Mouse (Mus musculus) left cerebral cortex, postnatal 25 days (tissue): Measurements from ENCODE around the gene Iqcd. TPM values are rescaled to one million over a fixed set of nuclear protein-coding genes. Genes with fewer than 3 reads are reported as not detected.

ENCODE experiments used
- DNase-seq, 2 experiments: peaks; one replicate each; pipeline ENCODE4 v3.0.0; 2022; ENCODE audit warnings: low spot score in 2 of 2, mixed read lengths in 1 of 2
- intact Hi-C: fragments of 180-260 bp; cut with DNase I; formaldehyde crosslinking; loops from one replicate; pipeline ENCODE4 v1.15.1; 2025
- total RNA-seq, 2 experiments: library from RNA; stranded (reverse); gene quantifications; 2 replicates each; pipeline ENCODE4 v1.2.3; 2021

Iqcd gene
- total RNA-seq, 2 experiments from 2014 or later: 0.32 to 0.48 TPM

GRCm38 (mm10) chr5:120648569-120649373 is 60.0 kb downstream of the Iqcd start, which contains the start of gene Rasal1:
Gene Rasal1 (plus strand): TSS chr5:120648812.
- DNase-seq: peak; percentile 78 to 92
- intact Hi-C loops: loop anchor here (1.0 to 2.0 kb wide), 2 partner anchors 8 to 28 kb away; no protein-coding TSS in a partner anchor

DNA sequence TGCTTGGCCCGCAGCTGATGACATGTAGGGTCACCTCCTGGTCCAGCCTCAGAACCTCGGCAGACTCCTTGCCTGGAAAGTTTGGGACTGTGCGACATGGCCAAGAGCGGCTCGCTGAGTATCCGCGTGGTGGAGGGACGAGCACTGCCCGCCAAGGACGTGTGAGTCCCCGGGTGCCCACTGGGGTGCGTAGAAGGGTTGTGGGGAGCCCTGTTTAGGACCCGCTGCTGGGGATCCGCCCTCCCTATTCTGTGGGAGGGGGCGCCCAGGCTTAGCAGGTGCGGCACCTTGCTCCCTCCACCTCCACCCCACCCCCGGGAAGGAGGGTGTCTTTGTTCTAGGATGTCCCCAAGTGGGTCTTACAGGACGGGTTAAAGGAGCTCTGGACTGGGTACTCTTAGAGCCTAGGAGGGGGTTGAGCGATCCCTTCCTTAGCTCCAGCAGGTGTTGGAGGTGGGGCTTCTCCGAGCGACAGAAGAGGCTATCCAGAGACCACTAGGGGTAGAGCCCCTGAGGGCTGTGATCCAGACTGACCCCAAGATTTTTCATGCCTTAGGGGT is 60.6 kb downstream of the Iqcd start:
- intact Hi-C loops: loop anchor here (2.0 kb wide), 1 partner anchor 29 kb away; no protein-coding TSS in a partner anchor
- DNase-seq: no peak

GRCm38 (mm10) chr5:120649938-120650337 is 61.1 kb downstream of the Iqcd start:
- DNase-seq: no peak
- intact Hi-C loops: loop anchor here (2.0 kb wide), 1 partner anchor 29 kb away; no protein-coding TSS in a partner anchor

DNA sequence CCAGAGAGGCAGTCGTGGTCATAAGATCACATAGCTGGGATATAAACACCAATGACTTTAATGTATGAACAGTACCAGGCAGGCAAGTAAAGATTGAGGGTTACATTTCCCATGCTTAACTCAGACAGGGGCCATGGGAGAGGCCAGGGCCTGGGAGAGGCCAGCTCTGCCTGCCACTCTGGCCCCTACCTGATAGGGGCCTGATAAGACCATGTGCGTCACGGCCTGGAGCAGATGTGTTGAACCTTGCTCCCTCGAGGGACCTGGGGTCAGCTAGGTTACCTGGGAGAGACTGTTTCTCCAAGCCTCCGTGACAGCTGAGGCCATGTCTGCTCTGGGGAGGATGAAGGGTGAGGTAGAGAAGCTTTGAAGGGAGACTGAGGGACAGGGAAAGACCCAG is 62.4 kb downstream of the Iqcd start:
- intact Hi-C loops: no loop called here

GRCm38 (mm10) chr5:120652915-120653701 is 64.3 kb downstream of the Iqcd start:
- peak; percentile 45 to 58 for DNase-seq
- intact Hi-C loops: no loop called here

More for the DNA sequence above, 62.4 kb downstream of the Iqcd start:
- DNase-seq: no peak

DNA sequence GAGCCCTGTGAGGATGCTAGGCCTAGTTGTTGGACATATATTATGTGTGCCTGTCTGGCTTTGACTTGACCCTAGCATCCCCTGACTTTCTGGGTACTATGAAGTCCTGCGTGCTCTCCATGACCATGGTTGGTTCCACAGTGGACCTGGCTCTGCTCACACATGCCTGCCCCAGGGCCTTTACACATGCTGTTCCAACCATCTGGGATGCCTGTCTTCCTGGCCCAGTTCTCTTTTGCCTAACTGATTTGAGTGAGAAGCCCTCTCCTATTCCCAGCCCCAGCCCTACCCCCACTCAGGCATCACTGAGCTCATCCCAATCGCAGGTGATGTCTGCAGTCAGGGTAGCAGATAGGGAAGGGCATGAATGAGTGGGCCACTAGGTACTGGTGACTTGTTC is 65.1 kb downstream of the Iqcd start:
- no peak for DNase-seq
- intact Hi-C loops: no loop called here

GRCm38 (mm10) chr5:120656281-120656751 is 67.5 kb downstream of the Iqcd start:
- intact Hi-C loops: loop anchor here (1.0 kb wide), 1 partner anchor 8 kb away; the partner anchor contains the start of gene Rasal1
- peak; percentile 66 to 92 for DNase-seq

Other genes with a start within 250 kb of the Iqcd start
- under 1 TPM; 0.21 to 0.25 TPM for gene Lhx5, start 157.3 kb upstream of the Iqcd start, total RNA-seq
- gene Sdsl, start 116.2 kb upstream of the Iqcd start, total RNA-seq: 1 to 10 TPM; 4.6 to 6.4 TPM
- gene Sds, start 112.5 kb upstream of the Iqcd start, total RNA-seq: under 1 TPM in 1 of 2 experiments, not detected in 1; 0.27 TPM
- gene Plbd2, start 85.4 kb upstream of the Iqcd start, total RNA-seq: 10 to 100 TPM; 56.9 to 58.9 TPM
- gene Slc8b1, start 77.8 kb upstream of the Iqcd start, total RNA-seq: 1 to 10 TPM; 5.9 to 6.0 TPM
- gene Tpcn1, start 343 bp upstream of the Iqcd start, total RNA-seq: 10 to 100 TPM; 33.9 to 39.4 TPM
- 10 to 100 TPM; 31.4 to 32.6 TPM for gene Rita1, start 23.6 kb downstream of the Iqcd start, total RNA-seq
- 10 to 100 TPM; 38.7 to 39.6 TPM for gene Ddx54, start 23.7 kb downstream of the Iqcd start, total RNA-seq
- gene Cfap73, start 45.2 kb downstream of the Iqcd start, total RNA-seq: not detected
- 10 to 100 TPM; 81.0 to 82.3 TPM for gene Rasal1, start 59.8 kb downstream of the Iqcd start, total RNA-seq
- 10 to 100 TPM; 68.9 to 71.2 TPM for gene Dtx1, start 122.9 kb downstream of the Iqcd start, total RNA-seq
- gene Oas2, start 160.8 kb downstream of the Iqcd start, total RNA-seq: under 1 TPM in 1 of 2 experiments, not detected in 1; 0.30 TPM
- gene Oas3, start 188.6 kb downstream of the Iqcd start, total RNA-seq: not detected
- gene Oas1e, start 206.5 kb downstream of the Iqcd start, total RNA-seq: not detected
- gene Oas1c, start 223.5 kb downstream of the Iqcd start, total RNA-seq: under 1 TPM; 0.66 to 0.94 TPM